Mouse (Mus musculus): ENCODE data around the gene Wdpcp. TPM values are rescaled to one million over a fixed set of nuclear protein-coding genes. Genes with fewer than 3 reads are reported as not detected.
A peak's percentile ranks its signal among the peaks of the same experiment; 100 is the strongest.

Wdpcp gene
- polyA plus RNA-seq, 1 experiment: 2.7 TPM

DNA sequence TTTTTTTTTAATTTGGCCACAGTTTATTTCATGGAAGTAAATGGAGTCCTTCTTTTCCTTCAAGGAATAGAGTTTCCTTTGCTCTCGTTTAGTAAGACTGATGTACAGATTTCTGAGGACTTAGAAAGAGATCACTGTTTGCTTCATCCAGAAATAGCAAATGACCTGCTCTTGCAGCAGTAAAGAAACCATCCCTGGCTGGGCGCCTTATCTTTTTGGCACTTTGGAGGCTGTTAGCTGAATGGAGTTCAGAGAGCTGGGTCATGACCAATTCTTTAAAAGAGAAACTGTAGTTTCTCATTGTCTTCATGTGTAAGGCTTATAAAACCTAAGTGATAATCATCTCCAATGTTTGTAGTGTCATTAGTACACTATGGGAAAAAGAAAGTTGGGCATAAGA is 67.5 kb downstream of the Wdpcp start:
- H3K4me3 ChIP-seq (ENCODE audit: insufficient read depth, low read depth, low read length): no peak overlapping the region
- no peak overlapping the region for H3K27ac ChIP-seq (replicated peaks; ENCODE audit: low read depth, low read length)

DNA sequence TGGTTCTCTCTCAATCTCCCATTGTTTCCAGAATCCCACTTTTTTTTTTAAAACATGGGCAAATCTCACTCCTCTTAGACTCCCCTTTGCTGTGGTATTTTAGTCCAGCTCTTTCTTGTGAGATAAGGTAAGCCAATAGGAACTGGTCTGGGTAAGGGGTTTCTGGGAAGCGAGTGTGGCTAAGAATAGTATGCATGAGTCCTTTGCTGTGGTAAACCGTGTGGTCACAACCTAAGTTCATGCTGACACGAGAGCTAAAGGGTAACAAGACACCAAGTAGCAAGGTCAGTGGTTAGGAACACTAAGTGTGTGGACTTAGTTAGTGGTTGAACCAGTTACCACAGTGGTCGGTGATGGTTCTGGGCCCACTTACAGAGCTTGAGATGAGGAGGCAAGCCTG is 72.2 kb downstream of the Wdpcp start:
- Histone ChIP-seq H3K4me1 (ENCODE audit: control insufficient read depth, insufficient read depth, insufficient read length, low read length) (no peaks in the 10 kb centered on the region), H3K27ac (replicated peaks; ENCODE audit: low read depth, low read length) (no peak overlapping the region), H3K4me3 (ENCODE audit: insufficient read depth, low read depth, low read length) (no peak overlapping the region)

More for the DNA sequence above, 67.5 kb downstream of the Wdpcp start:
- H3K4me1 ChIP-seq (ENCODE audit: control insufficient read depth, insufficient read depth, insufficient read length, low read length): no peaks in the 10 kb centered on the region; the same call in 1 of the 2 replicates

DNA sequence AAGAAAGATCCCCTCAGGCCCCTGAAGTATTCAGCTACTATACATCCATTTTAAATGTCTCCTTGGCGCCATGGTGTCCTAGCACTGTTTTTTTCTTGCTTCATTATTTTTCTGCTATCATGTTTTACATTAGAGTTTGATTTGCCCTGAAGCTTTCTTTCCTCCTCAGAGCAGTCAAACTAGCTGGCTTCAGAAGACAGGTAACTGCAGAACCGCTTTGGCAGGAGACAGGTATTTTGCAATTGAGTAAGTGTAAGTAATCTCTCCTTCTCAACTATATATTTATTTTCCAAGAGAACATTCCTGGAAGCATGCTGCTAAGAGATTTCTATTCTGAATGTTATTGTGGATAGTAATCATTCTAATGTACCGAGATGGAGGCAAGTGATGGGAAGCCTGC is 74.1 kb downstream of the Wdpcp start:
- Histone ChIP-seq H3K27ac (replicated peaks; ENCODE audit: low read depth, low read length) (no peak overlapping the region), H3K4me3 (ENCODE audit: insufficient read depth, low read depth, low read length) (no peak overlapping the region), H3K4me1 (ENCODE audit: control insufficient read depth, insufficient read depth, insufficient read length, low read length) (no peaks in the 10 kb centered on the region)

DNA sequence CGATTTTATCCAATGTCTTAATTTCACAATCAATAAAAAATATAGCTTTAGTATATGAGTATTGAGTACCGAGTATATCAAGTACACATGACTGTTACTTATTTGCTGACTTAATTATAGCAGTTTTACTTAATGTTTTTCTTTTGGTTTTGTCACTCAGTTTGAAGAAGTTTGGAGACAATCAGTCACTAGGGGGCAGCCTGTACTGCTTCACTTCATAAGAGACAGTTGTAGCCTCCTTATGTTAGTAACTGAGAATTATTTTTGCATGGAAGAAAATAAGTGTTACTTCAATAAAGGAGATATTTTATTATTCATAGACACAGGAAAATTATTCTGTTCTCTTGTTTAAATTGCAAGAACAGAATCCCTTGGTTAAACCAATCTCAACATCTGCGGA is 87.0 kb downstream of the Wdpcp start:
- no peak overlapping the region for H3K27ac ChIP-seq (replicated peaks; ENCODE audit: low read depth, low read length)
- no peaks in the 10 kb centered on the region for H3K4me1 ChIP-seq (ENCODE audit: control insufficient read depth, insufficient read depth, insufficient read length, low read length)

DNA sequence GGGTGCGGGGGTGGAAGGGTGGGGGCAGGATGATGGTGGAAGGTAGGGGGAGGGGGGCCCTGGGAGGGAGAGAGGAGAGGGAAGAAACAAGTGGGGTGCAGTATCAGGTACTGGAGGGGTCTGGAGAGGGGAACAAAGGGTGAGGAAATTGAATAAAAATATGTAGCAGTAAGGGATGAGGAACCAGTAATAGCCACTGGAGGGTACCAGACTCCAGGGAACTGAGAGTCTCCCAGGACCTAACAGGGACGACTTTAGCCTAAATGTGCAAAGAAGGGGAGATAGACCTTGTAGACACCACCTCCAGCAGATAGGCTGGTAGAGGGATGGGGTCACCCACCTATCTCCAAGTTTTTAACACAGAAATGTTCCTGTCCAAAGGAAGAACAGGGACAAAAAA is 105.0 kb downstream of the Wdpcp start:
- Histone ChIP-seq H3K4me3 (ENCODE audit: insufficient read depth, low read depth, low read length) (no peak overlapping the region), H3K4me1 (ENCODE audit: control insufficient read depth, insufficient read depth, insufficient read length, low read length) (no peaks in the 10 kb centered on the region), H3K27ac (replicated peaks; ENCODE audit: low read depth, low read length) (no peak overlapping the region)

More for the DNA sequence above, 87.0 kb downstream of the Wdpcp start:
- no peak overlapping the region for H3K4me3 ChIP-seq (ENCODE audit: insufficient read depth, low read depth, low read length)

DNA sequence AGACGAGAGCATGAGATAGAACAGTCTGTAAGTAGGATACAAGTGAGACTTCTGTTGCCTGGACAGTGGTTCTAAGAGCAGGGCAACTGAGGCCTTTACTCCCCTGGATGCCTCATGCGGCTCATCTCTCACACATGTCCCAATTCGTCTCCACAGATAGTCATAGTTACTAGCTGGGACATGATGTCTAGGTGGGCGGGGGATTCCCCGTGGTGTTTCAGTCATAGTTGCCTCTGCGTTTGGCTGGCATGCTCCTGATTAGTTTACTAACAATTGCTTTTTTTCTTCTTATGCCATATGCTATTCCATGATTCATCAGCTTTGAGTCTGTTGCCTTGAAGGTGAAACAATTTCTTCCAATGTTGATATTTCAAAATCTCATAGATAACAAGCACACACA is 116.4 kb downstream of the Wdpcp start:
- Histone ChIP-seq H3K4me1 (ENCODE audit: control insufficient read depth, insufficient read depth, insufficient read length, low read length) (no peaks in the 10 kb centered on the region), H3K27ac (replicated peaks; ENCODE audit: low read depth, low read length) (no peak overlapping the region), H3K4me3 (ENCODE audit: insufficient read depth, low read depth, low read length) (no peak overlapping the region)

DNA sequence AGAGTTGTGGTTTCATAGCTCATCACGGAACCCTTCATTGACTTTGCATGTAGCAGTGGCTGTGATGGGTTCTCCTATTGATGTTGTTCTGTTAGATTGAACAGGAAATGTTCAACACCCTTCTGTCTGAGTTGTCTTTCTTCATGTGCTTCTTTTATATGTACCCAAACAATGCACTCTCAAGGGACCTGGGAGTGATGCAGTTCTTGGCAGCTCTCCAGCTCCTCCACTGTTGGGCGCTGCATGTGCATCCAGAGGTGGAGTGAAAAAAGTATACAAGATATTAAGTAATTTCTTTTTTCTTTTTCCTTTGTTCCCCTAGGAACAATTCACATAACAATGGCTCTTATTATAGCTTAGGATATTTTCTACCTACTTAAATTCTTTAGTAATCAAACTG is 118.7 kb downstream of the Wdpcp start:
- H3K4me3 ChIP-seq (ENCODE audit: insufficient read depth, low read depth, low read length): no peak overlapping the region
- no peak overlapping the region for H3K27ac ChIP-seq (replicated peaks; ENCODE audit: low read depth, low read length)
- H3K4me1 ChIP-seq (ENCODE audit: control insufficient read depth, insufficient read depth, insufficient read length, low read length): no peaks in the 10 kb centered on the region

DNA sequence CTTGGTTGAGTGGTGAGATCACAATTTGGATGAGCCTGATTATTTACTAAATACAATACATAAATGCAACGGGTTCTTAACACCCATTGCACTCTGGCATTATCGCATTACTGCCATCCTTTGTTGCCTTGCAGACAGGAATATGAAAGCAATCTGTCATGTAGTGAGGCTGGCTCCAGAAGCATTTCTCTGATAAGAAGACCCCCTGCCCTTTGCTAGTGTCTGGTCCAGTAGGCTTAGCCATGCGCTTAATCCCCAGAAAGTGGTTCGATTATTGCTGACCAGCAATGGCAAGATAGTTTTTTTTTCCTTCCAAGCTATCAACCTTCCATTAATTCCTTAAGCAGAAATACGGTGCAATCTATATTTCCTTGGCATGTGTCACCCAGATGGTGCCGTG is 122.1 kb downstream of the Wdpcp start:
- no peaks in the 10 kb centered on the region for H3K4me1 ChIP-seq (ENCODE audit: control insufficient read depth, insufficient read depth, insufficient read length, low read length)
- H3K4me3 ChIP-seq (ENCODE audit: insufficient read depth, low read depth, low read length): no peak overlapping the region
- H3K27ac ChIP-seq (replicated peaks; ENCODE audit: low read depth, low read length): no peak overlapping the region

DNA sequence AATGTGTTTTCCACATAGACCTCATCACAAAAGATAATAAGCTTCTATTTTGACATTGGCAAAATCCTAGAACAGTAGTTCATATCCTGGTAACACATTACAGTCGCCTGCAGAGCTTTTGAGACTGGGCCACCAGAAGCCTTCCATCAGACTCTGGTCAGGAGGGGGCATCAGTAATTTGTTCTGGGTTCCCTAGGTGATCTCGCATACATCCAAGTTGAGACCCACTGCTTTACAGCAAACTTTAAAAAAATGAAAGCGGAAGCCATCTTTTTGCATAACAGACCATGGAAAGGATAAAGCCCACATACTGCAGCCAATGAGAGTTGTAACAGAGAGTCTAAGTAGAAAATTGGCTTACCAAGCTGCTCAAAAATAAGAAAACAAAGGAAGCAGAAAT is 125.6 kb downstream of the Wdpcp start:
- Histone ChIP-seq H3K4me1 (ENCODE audit: control insufficient read depth, insufficient read depth, insufficient read length, low read length) (no peaks in the 10 kb centered on the region), H3K4me3 (ENCODE audit: insufficient read depth, low read depth, low read length) (no peak overlapping the region), H3K27ac (replicated peaks; ENCODE audit: low read depth, low read length) (no peak overlapping the region)

DNA sequence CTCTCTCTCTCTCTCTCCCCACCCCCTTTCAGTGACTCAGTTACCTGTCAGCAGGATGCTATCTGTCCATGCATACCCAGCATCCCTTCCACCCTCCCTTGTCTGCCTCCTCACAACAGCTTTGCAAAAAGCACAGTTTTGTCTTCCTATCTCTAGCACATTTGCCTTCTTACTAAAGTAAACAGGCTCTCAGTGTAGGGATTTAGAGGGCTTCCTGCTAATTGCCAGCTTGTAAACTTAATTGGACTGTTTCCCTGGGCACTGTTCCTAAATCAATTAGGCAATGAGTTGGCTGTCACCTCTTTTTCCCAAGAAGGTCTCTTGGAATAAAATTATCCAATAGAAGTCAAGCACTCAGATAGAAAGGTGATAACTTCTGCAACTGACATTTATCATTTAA is 141.5 kb downstream of the Wdpcp start:
- Histone ChIP-seq H3K4me1 (ENCODE audit: control insufficient read depth, insufficient read depth, insufficient read length, low read length) (no peaks in the 10 kb centered on the region), H3K27ac (replicated peaks; ENCODE audit: low read depth, low read length) (no peak overlapping the region), H3K4me3 (ENCODE audit: insufficient read depth, low read depth, low read length) (no peak overlapping the region)

DNA sequence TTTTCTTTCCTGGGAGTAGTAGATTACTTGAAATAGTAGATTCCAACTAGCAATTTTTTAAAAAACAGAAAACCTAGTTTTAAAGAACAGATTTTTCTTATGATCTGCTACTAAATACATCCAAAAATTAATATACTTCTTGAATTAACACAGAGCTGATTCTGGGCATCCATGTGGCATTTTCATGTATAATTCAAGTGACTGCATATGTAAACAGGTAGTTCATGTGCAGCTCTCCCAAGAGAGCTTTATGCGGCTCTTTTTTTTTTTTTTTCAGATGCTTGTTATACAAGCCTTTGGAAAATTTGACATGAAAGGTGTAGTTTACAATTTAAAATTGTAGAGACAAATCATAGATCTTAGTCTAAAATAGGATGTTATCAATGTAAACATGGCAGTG is 142.0 kb downstream of the Wdpcp start:
- H3K4me1 ChIP-seq (ENCODE audit: control insufficient read depth, insufficient read depth, insufficient read length, low read length): no peaks in the 10 kb centered on the region
- H3K27ac ChIP-seq (replicated peaks; ENCODE audit: low read depth, low read length): no peak overlapping the region
- no peak overlapping the region for H3K4me3 ChIP-seq (ENCODE audit: insufficient read depth, low read depth, low read length)

DNA sequence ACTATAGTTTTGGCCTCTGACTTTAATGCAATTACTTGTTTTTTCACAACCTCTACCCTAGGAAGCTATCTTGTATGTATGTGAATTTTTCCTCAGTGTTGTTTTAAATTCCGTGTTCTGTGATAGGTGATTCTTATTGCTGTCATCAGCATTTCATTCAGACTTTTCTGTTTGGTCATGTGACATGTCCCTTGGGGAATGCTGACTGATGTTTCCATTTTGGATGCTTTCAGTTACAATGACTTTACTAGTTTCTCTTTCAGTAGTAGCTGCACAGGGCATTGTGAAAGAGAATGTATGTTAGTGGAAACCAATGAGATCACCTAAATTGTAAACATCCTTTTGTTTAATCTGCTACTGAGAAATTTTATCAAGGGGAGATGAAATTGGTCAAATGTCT is 154.3 kb downstream of the Wdpcp start:
- H3K27ac ChIP-seq (replicated peaks; ENCODE audit: low read depth, low read length): no peak overlapping the region
- H3K4me1 ChIP-seq (ENCODE audit: control insufficient read depth, insufficient read depth, insufficient read length, low read length): no peaks in the 10 kb centered on the region
- H3K4me3 ChIP-seq (ENCODE audit: insufficient read depth, low read depth, low read length): no peak overlapping the region

DNA sequence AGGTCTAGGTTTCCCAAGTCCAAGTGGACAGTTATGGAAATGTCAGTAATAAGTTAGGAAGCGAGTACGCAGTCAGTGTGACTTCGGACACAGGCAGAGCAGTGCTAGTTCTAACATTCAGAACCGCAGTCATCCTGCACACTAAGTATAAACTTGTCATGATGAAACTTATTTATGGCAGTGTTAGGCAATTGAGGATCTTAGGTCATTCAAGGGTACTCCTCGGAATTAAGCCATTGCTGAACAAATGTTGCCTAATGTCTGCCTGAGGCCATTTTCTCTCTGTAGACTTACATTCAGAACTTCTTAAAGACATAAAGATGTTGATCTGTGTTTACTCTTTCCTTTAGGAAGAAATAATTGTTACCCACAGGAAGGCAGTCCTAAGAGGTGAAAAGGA is 157.0 kb downstream of the Wdpcp start:
- no peaks in the 10 kb centered on the region for H3K4me1 ChIP-seq (ENCODE audit: control insufficient read depth, insufficient read depth, insufficient read length, low read length)
- H3K4me3 ChIP-seq (ENCODE audit: insufficient read depth, low read depth, low read length): no peak overlapping the region
- peak overlapping the region; percentile 62 for H3K27ac ChIP-seq (replicated peaks; ENCODE audit: low read depth, low read length)

DNA sequence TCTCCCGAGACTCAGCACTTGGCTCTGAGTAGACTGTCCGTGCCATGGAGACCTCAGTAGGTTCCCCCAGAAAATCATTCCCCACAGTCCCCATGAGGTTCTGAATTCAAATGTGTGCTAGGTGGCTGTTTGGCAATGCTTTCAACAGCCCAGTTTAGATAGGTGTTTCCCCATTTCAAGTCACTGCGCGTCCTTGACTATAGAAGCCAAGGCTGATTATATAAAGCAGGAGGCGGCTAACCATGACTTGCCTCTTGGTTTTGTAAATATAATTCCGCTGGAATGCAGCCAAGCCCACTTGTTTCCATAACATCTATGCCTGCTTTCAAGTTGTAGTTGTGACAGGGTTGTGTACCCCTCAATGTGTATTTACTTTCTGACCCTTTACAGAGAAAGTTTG is 157.9 kb downstream of the Wdpcp start:
- Histone ChIP-seq H3K4me1 (ENCODE audit: control insufficient read depth, insufficient read depth, insufficient read length, low read length) (no peaks in the 10 kb centered on the region), H3K27ac (replicated peaks; ENCODE audit: low read depth, low read length) (no peak overlapping the region; the same call in 1 of the 2 replicates), H3K4me3 (ENCODE audit: insufficient read depth, low read depth, low read length) (no peak overlapping the region)

DNA sequence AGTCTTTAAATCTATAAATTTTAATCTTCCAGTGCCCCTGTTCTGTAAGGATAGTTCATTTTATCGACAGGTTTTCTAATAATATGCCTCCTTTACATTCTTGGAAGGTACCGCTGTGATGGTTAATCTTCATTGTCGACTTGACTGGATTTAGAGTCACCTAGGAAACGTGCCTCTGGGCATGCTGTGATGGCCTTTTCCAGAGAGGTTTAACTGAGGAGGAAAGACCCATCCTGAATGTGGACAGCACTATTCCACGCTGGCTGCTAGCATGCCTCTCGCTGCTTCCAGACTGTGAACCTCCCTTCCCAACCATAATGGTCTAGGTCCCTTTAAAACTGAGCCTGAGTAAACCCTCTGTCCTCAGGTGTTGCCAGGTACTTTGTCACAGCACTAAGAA is 163.2 kb downstream of the Wdpcp start:
- Histone ChIP-seq H3K27ac (replicated peaks; ENCODE audit: low read depth, low read length) (no peak overlapping the region), H3K4me3 (ENCODE audit: insufficient read depth, low read depth, low read length) (no peak overlapping the region), H3K4me1 (ENCODE audit: control insufficient read depth, insufficient read depth, insufficient read length, low read length) (no peaks in the 10 kb centered on the region)

DNA sequence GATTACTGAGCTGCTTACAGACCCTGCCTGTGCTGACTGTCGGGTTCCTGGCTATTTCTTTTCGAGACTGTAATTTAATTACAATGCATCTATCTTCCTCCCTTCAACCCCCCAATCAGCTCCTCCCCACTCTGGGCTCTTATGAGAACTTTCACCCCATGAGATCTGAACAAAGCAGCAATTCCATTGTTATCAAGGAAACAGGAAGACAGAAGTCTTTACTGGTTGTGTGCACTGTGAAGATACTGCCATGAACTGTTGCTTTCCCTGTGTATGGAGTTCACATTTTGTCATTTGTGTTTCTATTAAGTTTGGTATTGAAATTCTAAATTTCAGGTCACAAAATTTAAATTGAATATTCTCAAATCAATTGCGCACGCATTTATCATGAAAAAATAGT is 177.5 kb downstream of the Wdpcp start:
- H3K27ac ChIP-seq (replicated peaks; ENCODE audit: low read depth, low read length): no peak overlapping the region
- H3K4me1 ChIP-seq (ENCODE audit: control insufficient read depth, insufficient read depth, insufficient read length, low read length): peaks cover 3% of the 10 kb centered on the region; the same call in 1 of the 2 replicates
- H3K4me3 ChIP-seq (ENCODE audit: insufficient read depth, low read depth, low read length): no peak overlapping the region

DNA sequence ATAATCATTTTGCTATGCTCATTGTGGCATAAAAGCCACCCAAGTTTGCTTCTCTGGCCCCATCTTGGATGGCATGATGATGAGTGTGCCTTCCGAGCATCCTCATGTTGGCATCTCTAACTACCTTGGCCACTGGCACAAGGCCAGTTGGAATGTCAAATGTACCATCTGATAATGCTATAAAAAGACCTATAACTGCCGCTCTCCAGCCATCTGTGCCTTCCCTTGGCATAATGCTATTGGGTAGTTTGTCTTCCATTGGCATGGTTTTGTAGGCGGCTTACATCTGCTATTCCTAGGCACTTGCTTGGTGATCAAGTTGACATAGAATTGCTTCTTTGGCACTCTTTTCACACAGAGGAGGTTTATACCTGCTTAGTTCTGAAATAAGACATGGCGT is 191.2 kb downstream of the Wdpcp start:
- H3K4me1 ChIP-seq (ENCODE audit: control insufficient read depth, insufficient read depth, insufficient read length, low read length): no peaks in the 10 kb centered on the region
- no peak overlapping the region for H3K27ac ChIP-seq (replicated peaks; ENCODE audit: low read depth, low read length)
- H3K4me3 ChIP-seq (ENCODE audit: insufficient read depth, low read depth, low read length): no peak overlapping the region
